Mouse (Mus musculus) megakaryocyte, embryonic 14.5 days (primary cell): ENCODE results near the gene Usp24.

Source experiments
- FLI1 ChIP-seq: IDR thresholded peaks from 2 replicates; pipeline ENCODE4 v1.6.1; 2012; ENCODE audit warnings: low read length, inconsistent platforms, mixed read lengths
- GATA1 ChIP-seq: IDR thresholded peaks from 3 replicates; pipeline ENCODE4 v1.6.1; 2012; ENCODE audit warnings: mixed read lengths, low read length, inconsistent platforms, borderline replicate concordance

GRCm38 (mm10) chr4:106435426-106435825 is 119.4 kb downstream of the Usp24 start:
- no peak for TF ChIP-seq GATA1
- TF ChIP-seq FLI1, result no peak
